Mouse (Mus musculus) stomach, postnatal 0 days (tissue): ENCODE results near the gene Ctnnb1. TPM values are rescaled to one million over a fixed set of nuclear protein-coding genes. Genes with fewer than 3 reads are reported as not detected.
A peak's percentile ranks its signal among the peaks of the same experiment; 100 is the strongest.

Experiments
- ATAC-seq: fragments of 200-750 bp; cut with Nextera tagmentation; 2 replicates; pipeline ENCODE4 v1.8.0; 2017; ENCODE audit not compliant: low FRiP score, low TSS enrichment
- DNase-seq: peaks from one replicate; pipeline ENCODE4 v3.0.0-alpha.2; 2016; ENCODE audit warnings: low spot score
- H3K27ac ChIP-seq: fragments of 300-500 bp; sonication (generic); replicated peaks from 2 replicates; pipeline ENCODE4 v1.5.1; 2014; ENCODE audit warnings: mild to moderate bottlenecking, control low read depth
- H3K27me3 ChIP-seq: fragments of 300-500 bp; sonication (generic); 2 replicates; pipeline ENCODE4 v1.6.1; 2014; ENCODE audit warnings: low read length; ENCODE audit not compliant: control insufficient read depth, insufficient read depth
- H3K36me3 ChIP-seq: fragments of 300-500 bp; sonication (generic); 2 replicates; pipeline ENCODE4 v1.6.1; 2014; ENCODE audit warnings: low read length, mixed read lengths; ENCODE audit not compliant: control insufficient read depth, insufficient read depth
- H3K4me1 ChIP-seq: fragments of 300-500 bp; sonication (generic); replicated peaks from 2 replicates; pipeline ENCODE4 v1.6.1; 2014; ENCODE audit warnings: antibody characterized with exemption; ENCODE audit not compliant: control insufficient read depth, insufficient read depth
- H3K4me2 ChIP-seq: fragments of 300-500 bp; sonication (generic); replicated peaks from 2 replicates; pipeline ENCODE4 v1.6.1; 2014; ENCODE audit warnings: low read depth, mild to moderate bottlenecking, control low read depth, moderate library complexity
- H3K4me3 ChIP-seq: fragments of 300-500 bp; sonication (generic); 2 replicates; pipeline ENCODE4 v1.5.1; 2014; ENCODE audit warnings: low read depth, low read length, control low read depth
- H3K9ac ChIP-seq: fragments of 300-500 bp; sonication (generic); 2 replicates; pipeline ENCODE4 v1.6.1; 2014; ENCODE audit warnings: mild to moderate bottlenecking, low read length, control low read depth, mixed read lengths
- H3K9me3 ChIP-seq: fragments of 300-500 bp; sonication (generic); 2 replicates; pipeline ENCODE4 v1.6.1; 2016; ENCODE audit warnings: low read length; ENCODE audit not compliant: control insufficient read depth
- CTCF ChIP-seq: IDR thresholded peaks from 2 replicates; pipeline ENCODE4 v1.5.1; 2016; ENCODE audit warnings: antibody characterized with exemption, low read depth, mild to moderate bottlenecking, moderate library complexity
- EP300 ChIP-seq: optimal IDR thresholded peaks from 2 replicates; pipeline ENCODE3; 2016; ENCODE audit warnings: antibody characterized with exemption
- WGBS: fragments of 180-500 bp; shearing (Covaris S2); extraction: QIAGEN DNeasy Blood & Tissue Kit; methylation state at CpG from one replicate; pipeline ENCODE4 v1.1.7; 2014; 5-methylcytosine and 5-hydroxymethylcytosine counted together
- polyA plus RNA-seq: library from polyadenylated mRNA; unstranded; fragments of >200 nt; fragmentation: Nextera tagmentation; extraction: Ambion mirVana; gene quantifications from 2 replicates; pipeline ENCODE4 v1.2.1, GENCODE M21; 2015

Gene Ctnnb1
- polyA plus RNA-seq, 1 experiment from 2014 or later, result 220 TPM

DNA sequence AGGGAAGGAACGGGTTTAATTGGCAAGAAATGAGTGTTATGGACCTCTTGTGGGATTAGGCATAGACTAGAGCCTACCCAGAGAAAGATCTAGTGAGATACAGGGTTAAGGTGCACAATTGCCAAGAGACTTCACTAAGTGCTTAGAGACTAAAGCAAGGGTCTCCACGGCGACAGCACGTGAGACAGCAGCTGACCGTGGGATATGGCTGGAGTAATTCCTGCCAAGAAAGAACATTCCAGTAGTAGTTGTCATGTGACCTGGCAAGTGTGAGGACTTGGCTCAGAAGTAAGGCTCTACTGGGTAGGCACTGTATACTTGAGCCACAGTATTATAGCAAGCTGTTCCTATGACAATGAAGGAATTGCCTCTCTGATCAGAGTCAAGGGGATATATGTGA, 47.1 kb downstream of the Ctnnb1 start:
- ATAC-seq, result peak; percentile 80; the same call in 1 of the 2 replicates
- Histone ChIP-seq H3K27me3 (no peaks in the 10 kb centered on the region), H3K27ac (no peak overlapping the region; the same call in 1 of the 2 replicates), H3K4me2 (no peak overlapping the region), H3K4me3 (no peak overlapping the region), H3K9me3 (no peaks in the 10 kb centered on the region), H3K9ac (no peak overlapping the region), H3K4me1 (0 out of 2 replicates have a peak, but pooled peaks cover 2% of the 10 kb centered on the region), H3K36me3 (no peaks in the 10 kb centered on the region)
- peak; percentile 33 for DNase-seq
- 36% methylated on average over 5 of the region's 5 CpGs for WGBS
- TF ChIP-seq EP300, result no peak
- no peak for TF ChIP-seq CTCF

DNA sequence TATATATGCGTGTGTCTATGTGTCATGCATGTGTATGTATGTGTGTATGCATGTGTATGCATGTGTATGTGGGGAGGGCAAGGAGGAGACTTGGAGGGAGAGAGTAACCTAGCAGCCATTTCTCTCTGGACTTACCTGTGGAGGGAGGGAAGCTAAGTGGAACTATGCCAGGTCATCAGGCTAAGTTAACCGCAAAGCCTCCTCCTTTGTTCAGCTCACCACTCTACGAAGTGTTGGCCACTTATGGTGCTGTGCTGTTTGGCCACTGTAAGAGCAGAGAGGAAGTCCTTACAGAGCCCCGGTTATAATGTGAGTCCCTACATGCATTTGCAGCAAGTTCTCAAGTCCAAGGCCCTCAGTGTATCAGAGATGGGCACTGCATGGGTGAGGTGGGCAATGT, 47.8 kb downstream of the Ctnnb1 start:
- WGBS, result 95% methylated on average over 4 of the region's 4 CpGs
- TF ChIP-seq CTCF (no peak), EP300 (no peak)
- Histone ChIP-seq H3K4me3 (no peak overlapping the region), H3K4me2 (no peak overlapping the region), H3K9ac (no peak overlapping the region), H3K27me3 (no peaks in the 10 kb centered on the region), H3K9me3 (no peaks in the 10 kb centered on the region), H3K4me1 (0 out of 2 replicates have a peak, but pooled peaks cover 2% of the 10 kb centered on the region), H3K36me3 (no peaks in the 10 kb centered on the region), H3K27ac (no peak overlapping the region)
- no peak for DNase-seq
- ATAC-seq, result no peak

DNA sequence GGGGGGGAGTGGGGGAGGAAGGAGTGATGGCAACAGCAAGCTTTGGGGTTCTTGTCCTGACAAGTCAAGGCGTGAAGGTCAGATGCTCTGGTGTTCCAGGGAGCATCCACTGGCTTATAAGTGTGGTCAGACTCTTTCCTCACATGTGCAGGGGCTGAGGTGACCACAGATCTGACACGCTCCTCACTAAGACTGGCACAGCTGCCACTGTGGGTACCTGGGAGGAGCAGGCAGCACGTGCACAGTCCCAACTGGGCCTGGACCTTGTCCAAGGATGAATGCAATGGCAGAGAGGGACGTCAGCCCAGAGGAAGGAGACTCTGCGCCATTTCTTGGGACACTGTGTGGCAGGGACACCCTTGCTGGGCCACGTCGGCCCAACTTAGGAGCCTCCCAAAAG, 52.8 kb downstream of the Ctnnb1 start:
- TF ChIP-seq CTCF (no peak), EP300 (no peak)
- ATAC-seq, result no peak
- Histone ChIP-seq H3K4me2 (no peak overlapping the region), H3K4me3 (no peak overlapping the region), H3K27ac (no peak overlapping the region), H3K9ac (no peak overlapping the region), H3K27me3 (no peaks in the 10 kb centered on the region), H3K9me3 (no peaks in the 10 kb centered on the region), H3K4me1 (no peaks in the 10 kb centered on the region), H3K36me3 (no peaks in the 10 kb centered on the region)
- WGBS, result 72% methylated on average over 7 of the region's 7 CpGs
- DNase-seq, result no peak

DNA sequence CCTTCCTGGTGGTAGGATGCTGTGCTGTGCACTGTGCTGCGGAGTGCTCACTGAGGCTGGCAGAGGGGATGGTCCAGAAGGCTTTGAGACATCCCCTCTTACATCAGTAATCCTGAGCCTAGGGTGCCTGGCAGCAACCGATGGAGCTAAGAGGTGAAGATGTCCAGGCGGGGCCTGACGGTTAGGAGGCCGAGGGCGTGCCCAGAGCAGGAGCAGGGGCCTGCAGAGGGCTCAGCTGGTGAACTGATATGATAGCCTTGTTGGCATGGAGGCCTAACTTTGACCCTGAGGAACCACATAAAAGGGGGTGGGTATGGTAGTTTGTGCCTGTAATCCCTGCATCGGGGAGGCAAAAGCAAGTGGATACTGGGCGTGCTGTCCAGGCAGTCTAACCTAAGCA, 54.8 kb downstream of the Ctnnb1 start:
- H3K9ac ChIP-seq, result no peak overlapping the region
- no peaks in the 10 kb centered on the region for H3K36me3 ChIP-seq
- no peaks in the 10 kb centered on the region for H3K27me3 ChIP-seq
- no peak overlapping the region for H3K27ac ChIP-seq
- TF ChIP-seq CTCF (no peak), EP300 (no peak)
- no peak overlapping the region for H3K4me2 ChIP-seq
- DNase-seq (no peak), ATAC-seq (no peak)
- WGBS, result 78% methylated on average over 8 of the region's 8 CpGs
- H3K9me3 ChIP-seq, result no peaks in the 10 kb centered on the region
- H3K4me1 ChIP-seq, result 0 out of 2 replicates have a peak, but pooled peaks cover 7% of the 10 kb centered on the region
- no peak overlapping the region for H3K4me3 ChIP-seq

DNA sequence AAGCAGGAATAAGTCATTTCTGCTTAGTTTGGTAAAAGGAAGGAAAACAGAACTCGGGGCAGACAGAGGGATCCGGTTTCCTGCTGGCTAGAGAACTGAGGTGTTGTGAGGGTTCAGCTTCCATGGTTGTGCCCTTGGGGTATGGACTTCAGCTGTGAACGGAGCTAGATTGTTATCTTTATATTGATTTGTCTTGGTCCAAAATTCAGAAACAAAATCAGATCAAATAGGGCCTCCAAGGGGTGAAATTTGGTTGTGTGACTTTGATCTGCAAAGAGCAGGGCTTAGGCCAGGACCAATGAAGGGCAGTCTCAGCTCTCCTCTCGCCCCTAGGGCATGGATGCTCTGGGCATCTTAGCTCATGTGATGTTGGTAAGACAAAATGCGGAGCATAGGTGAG, 55.5 kb downstream of the Ctnnb1 start:
- WGBS, result 78% methylated on average over 5 of the region's 5 CpGs
- ATAC-seq, result no peak
- DNase-seq, result no peak
- Histone ChIP-seq H3K9ac (no peak overlapping the region), H3K4me1 (0 out of 2 replicates have a peak, but pooled peaks cover 9% of the 10 kb centered on the region), H3K4me3 (no peak overlapping the region), H3K27ac (no peak overlapping the region), H3K9me3 (no peaks in the 10 kb centered on the region), H3K36me3 (no peaks in the 10 kb centered on the region), H3K4me2 (no peak overlapping the region), H3K27me3 (no peaks in the 10 kb centered on the region)
- TF ChIP-seq CTCF (no peak), EP300 (no peak)

DNA sequence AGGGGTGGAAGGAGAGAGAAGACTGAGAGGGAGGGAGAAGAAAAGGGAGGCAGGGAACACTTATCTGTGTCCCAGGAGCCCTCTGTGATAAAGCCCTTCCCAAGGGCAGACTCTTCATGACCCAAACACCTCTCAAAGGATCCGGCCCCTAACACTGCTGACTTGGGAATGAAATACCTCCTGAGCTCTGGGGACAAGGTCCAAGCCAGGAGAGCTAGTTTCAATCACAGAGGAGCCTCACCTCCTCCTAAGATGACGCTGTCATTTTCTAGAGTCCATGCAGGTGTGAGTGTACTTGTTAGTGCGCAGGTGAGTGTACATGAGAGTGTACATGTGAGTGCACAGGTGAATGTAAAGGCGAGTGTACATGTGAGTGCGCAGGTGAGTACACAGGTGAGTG, 56.0 kb downstream of the Ctnnb1 start:
- Histone ChIP-seq H3K9ac (no peak overlapping the region), H3K36me3 (no peaks in the 10 kb centered on the region), H3K4me2 (no peak overlapping the region), H3K4me1 (0 out of 2 replicates have a peak, but pooled peaks cover 12% of the 10 kb centered on the region), H3K4me3 (no peak overlapping the region), H3K27ac (no peak overlapping the region), H3K27me3 (no peaks in the 10 kb centered on the region), H3K9me3 (no peaks in the 10 kb centered on the region)
- ATAC-seq, result peak; percentile 25
- TF ChIP-seq EP300, result no peak
- TF ChIP-seq CTCF, result no peak
- WGBS, result 90% methylated on average over 5 of the region's 5 CpGs
- DNase-seq, result no peak
